Mouse (Mus musculus): ENCODE results near the gene Birc3. TPM values are rescaled to one million over a fixed set of nuclear protein-coding genes. Genes with fewer than 3 reads are reported as not detected.
A peak's percentile ranks its signal among the peaks of the same experiment; 100 is the strongest.

Birc3 gene
- polyA plus RNA-seq (2012; rRNA removed): 30.7 and 33.5 TPM in 2 replicates

DNA sequence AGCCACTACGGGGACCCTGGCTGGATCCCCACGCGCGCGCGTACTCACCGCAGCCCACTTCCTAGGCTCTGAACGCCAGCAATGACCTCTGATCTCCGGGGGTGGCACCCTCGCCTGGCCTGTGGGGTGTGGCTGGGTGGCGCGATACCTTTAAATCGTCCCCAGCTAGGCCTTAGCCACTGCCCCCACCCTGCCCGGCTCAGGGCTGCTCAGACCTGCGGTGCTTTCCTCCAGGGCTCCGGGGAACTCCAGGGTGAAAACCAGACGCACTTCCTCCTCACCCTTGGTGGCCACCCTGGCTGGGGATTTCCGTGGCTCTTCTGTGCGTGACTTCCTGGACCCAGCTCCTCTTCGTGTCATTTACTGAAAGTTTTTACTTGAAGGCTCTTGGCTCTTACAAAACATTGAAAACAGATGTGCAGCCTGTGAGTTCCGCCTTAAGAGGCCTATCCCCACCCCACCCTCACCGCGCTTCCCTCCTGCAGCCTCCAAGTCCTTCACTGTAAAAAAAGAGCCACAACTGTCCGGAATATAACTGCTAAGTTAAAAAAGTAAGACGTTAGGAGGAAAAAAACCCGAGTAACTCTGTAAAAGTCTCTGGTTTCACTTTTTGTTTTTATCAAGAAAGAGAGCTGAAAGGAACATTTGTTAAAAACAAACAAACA lies at the start of gene Birc3:
TSS of gene Birc3 (minus strand) at position 412 of the 665 bp plus-strand sequence.
- H3K4me1 ChIP-seq (replicated peaks; ENCODE audit: control insufficient read depth, insufficient read depth, low read length): peaks cover 13% of the 10 kb centered on the region
- no peaks in the 10 kb centered on the region for H3K27me3 ChIP-seq (ENCODE audit: control insufficient read depth, insufficient read depth, low read length)
- H3K36me3 ChIP-seq (ENCODE audit: control insufficient read depth, insufficient read depth, low read length): no peaks in the 10 kb centered on the region; the same call in 1 of the 2 replicates
- peak within 1 kb of the TSS; percentile 66 for H3K4me3 ChIP-seq (ENCODE audit: control insufficient read depth, insufficient read depth, low read length)
- H3K27ac ChIP-seq (ENCODE audit: control insufficient read depth, insufficient read depth, low read length): peak within 1 kb of the TSS; percentile 68
- peak; percentile 80 for DNase-seq
- peak; percentile 48; the same call in 1 of the 2 replicates for TF ChIP-seq POLR2A (IDR thresholded peaks at IDR 0.05; ENCODE audit: control insufficient read depth, extremely low read depth, insufficient read depth, low read length, poor library complexity)
- TF ChIP-seq CTCF (IDR thresholded peaks at IDR 0.05; ENCODE audit: borderline replicate concordance, control insufficient read depth, extremely low read depth, insufficient read depth, low read length, poor library complexity): no peak
- under 1% methylated on average over 26 of the region's 26 CpGs for WGBS

DNA sequence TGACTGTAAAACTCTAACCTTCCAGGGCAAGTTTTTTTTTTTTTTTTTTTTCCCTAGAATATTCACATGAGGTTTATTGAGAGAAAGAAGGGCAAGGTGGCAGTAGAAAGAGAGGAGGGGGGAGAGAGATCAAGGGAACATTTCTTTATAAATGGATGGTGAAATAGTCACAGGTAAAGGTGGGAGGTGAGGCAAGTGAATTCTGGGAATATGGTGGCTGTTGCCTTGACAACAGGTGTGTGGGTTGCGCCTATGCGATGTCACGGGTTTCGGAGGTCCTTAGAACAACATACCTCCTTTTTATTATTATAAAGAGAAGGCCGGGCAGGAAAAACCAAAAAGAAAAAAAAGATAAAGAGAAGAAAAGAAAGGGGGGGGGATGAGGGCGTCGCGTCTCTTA lies 41.9 kb upstream of the Birc3 start:
- TF ChIP-seq POLR2A (IDR thresholded peaks at IDR 0.05; ENCODE audit: control insufficient read depth, extremely low read depth, insufficient read depth, low read length, poor library complexity) (no peak), CTCF (IDR thresholded peaks at IDR 0.05; ENCODE audit: borderline replicate concordance, control insufficient read depth, extremely low read depth, insufficient read depth, low read length, poor library complexity) (no peak)
- 89% methylated on average over 8 of the region's 8 CpGs for WGBS
- Histone ChIP-seq H3K27ac (ENCODE audit: control insufficient read depth, insufficient read depth, low read length) (no peak overlapping the region), H3K27me3 (ENCODE audit: control insufficient read depth, insufficient read depth, low read length) (no peaks in the 10 kb centered on the region), H3K4me3 (ENCODE audit: control insufficient read depth, insufficient read depth, low read length) (no peak overlapping the region), H3K4me1 (replicated peaks; ENCODE audit: control insufficient read depth, insufficient read depth, low read length) (peaks cover 7% of the 10 kb centered on the region; the same call in 1 of the 2 replicates), H3K36me3 (ENCODE audit: control insufficient read depth, insufficient read depth, low read length) (no peaks in the 10 kb centered on the region)
- no peak for DNase-seq

DNA sequence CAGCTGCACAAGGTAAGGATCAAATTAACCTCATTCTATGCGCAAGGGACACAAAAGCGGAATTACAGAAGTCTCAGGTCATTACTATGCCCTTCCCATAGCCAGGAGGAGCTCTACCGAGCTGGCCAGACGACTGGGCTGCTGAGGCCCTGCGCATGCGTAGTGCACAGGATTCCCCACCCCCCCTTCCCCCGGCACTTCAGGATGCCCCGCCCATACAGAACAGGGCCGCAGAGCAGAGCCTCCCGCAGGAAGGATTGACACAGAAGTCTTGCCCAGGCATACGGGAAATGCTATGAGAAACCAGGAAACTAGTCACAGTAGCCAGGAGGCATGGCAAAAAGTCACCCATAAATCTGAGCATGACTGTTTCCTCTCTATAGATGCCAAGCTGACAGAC lies 41.5 kb upstream of the Birc3 start:
- peaks cover 7% of the 10 kb centered on the region; the same call in 1 of the 2 replicates for H3K4me1 ChIP-seq (replicated peaks; ENCODE audit: control insufficient read depth, insufficient read depth, low read length)
- no peak overlapping the region for H3K4me3 ChIP-seq (ENCODE audit: control insufficient read depth, insufficient read depth, low read length)
- no peak overlapping the region for H3K27ac ChIP-seq (ENCODE audit: control insufficient read depth, insufficient read depth, low read length)
- H3K27me3 ChIP-seq (ENCODE audit: control insufficient read depth, insufficient read depth, low read length): no peaks in the 10 kb centered on the region
- TF ChIP-seq POLR2A (IDR thresholded peaks at IDR 0.05; ENCODE audit: control insufficient read depth, extremely low read depth, insufficient read depth, low read length, poor library complexity) (no peak), CTCF (IDR thresholded peaks at IDR 0.05; ENCODE audit: borderline replicate concordance, control insufficient read depth, extremely low read depth, insufficient read depth, low read length, poor library complexity) (no peak)
- DNase-seq: peak; percentile 34
- WGBS: 16% methylated on average over 11 of the region's 11 CpGs
- no peaks in the 10 kb centered on the region for H3K36me3 ChIP-seq (ENCODE audit: control insufficient read depth, insufficient read depth, low read length)

DNA sequence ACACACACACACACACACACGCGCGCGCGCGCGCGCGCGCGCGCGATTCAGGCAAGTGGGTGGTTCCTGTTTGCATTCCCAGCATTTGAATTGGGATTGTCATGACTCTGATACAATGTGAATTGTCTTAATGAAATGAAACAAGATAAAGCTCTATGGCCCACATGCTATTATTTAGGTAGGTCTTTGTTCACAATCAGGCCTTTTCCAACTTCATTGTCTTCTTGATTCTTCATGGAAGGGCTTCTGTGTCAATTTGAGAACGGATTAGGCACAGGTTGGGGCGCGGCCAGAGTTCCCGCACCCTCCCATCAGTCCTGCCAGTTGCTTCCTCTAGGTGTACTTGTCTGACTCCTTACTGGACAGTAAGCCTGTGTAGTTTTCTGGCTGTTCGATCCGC lies 41.0 kb upstream of the Birc3 start:
- Histone ChIP-seq H3K27ac (ENCODE audit: control insufficient read depth, insufficient read depth, low read length) (no peak overlapping the region), H3K27me3 (ENCODE audit: control insufficient read depth, insufficient read depth, low read length) (no peaks in the 10 kb centered on the region), H3K4me3 (ENCODE audit: control insufficient read depth, insufficient read depth, low read length) (no peak overlapping the region), H3K4me1 (replicated peaks; ENCODE audit: control insufficient read depth, insufficient read depth, low read length) (peaks cover 7% of the 10 kb centered on the region; the same call in 1 of the 2 replicates), H3K36me3 (ENCODE audit: control insufficient read depth, insufficient read depth, low read length) (no peaks in the 10 kb centered on the region)
- no peak for DNase-seq
- WGBS: 82% methylated on average over 19 of the region's 19 CpGs
- TF ChIP-seq POLR2A (IDR thresholded peaks at IDR 0.05; ENCODE audit: control insufficient read depth, extremely low read depth, insufficient read depth, low read length, poor library complexity) (no peak), CTCF (IDR thresholded peaks at IDR 0.05; ENCODE audit: borderline replicate concordance, control insufficient read depth, extremely low read depth, insufficient read depth, low read length, poor library complexity) (no peak)

DNA sequence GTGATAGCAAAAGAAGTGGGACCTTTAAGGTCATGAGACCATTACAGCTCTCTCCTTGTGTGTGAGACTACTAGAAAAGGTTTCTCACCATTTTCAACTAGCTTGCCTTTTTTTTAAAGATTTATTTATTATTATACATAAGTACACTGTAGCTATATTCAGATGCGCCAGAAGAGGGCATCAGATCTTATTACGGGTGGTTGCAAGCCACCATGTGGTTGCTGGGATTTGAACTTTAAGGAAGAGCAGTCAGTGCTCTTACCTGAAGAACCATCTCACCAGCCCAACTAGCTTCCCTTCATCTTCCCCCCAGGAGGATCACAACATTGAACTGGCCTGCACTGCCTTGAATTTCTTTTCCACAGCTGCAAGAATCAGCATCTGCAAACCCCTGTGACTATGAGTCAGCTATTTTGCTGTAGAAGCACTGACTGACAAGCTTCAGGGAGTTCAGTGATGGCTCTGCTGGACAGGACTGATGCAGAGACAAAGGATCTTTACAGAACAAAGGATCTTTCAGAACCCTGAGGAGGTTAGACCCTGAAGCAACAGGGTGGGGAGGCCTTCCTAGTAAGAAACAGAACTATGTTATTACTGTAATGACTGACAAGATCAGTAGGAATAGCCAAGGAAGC lies 34.5 kb upstream of the Birc3 start:
- no peak for TF ChIP-seq POLR2A (IDR thresholded peaks at IDR 0.05; ENCODE audit: control insufficient read depth, extremely low read depth, insufficient read depth, low read length, poor library complexity)
- no peak for TF ChIP-seq CTCF (IDR thresholded peaks at IDR 0.05; ENCODE audit: borderline replicate concordance, control insufficient read depth, extremely low read depth, insufficient read depth, low read length, poor library complexity)
- H3K4me3 ChIP-seq (ENCODE audit: control insufficient read depth, insufficient read depth, low read length): no peak overlapping the region
- H3K4me1 ChIP-seq (replicated peaks; ENCODE audit: control insufficient read depth, insufficient read depth, low read length): no peaks in the 10 kb centered on the region
- no peaks in the 10 kb centered on the region for H3K27me3 ChIP-seq (ENCODE audit: control insufficient read depth, insufficient read depth, low read length)
- no peak for DNase-seq
- H3K36me3 ChIP-seq (ENCODE audit: control insufficient read depth, insufficient read depth, low read length): no peaks in the 10 kb centered on the region
- no peak overlapping the region for H3K27ac ChIP-seq (ENCODE audit: control insufficient read depth, insufficient read depth, low read length)
- 79% methylated on average over 2 of the region's 2 CpGs for WGBS

DNA sequence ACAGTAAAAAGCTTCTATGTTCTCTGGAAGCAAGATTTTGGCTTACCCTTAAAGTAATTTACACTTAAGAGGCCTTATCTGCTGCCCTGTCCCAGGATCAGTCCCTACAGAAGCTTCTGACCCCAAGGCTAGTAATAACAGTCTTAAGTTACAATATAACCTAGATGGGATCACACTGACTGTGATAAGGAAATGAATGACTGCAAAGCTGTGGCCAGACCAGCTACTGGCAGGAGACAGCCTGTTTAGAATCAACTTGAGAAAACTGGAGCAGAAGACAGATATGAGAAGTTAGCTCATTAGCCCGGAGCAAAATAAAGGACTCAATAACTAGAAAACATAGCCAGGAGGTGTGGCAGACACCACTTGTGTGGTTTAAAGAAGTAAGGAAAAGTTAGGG lies 33.6 kb upstream of the Birc3 start:
- TF ChIP-seq POLR2A (IDR thresholded peaks at IDR 0.05; ENCODE audit: control insufficient read depth, extremely low read depth, insufficient read depth, low read length, poor library complexity): no peak
- TF ChIP-seq CTCF (IDR thresholded peaks at IDR 0.05; ENCODE audit: borderline replicate concordance, control insufficient read depth, extremely low read depth, insufficient read depth, low read length, poor library complexity): no peak
- Histone ChIP-seq H3K27me3 (ENCODE audit: control insufficient read depth, insufficient read depth, low read length) (no peaks in the 10 kb centered on the region), H3K36me3 (ENCODE audit: control insufficient read depth, insufficient read depth, low read length) (no peaks in the 10 kb centered on the region), H3K4me1 (replicated peaks; ENCODE audit: control insufficient read depth, insufficient read depth, low read length) (no peaks in the 10 kb centered on the region), H3K4me3 (ENCODE audit: control insufficient read depth, insufficient read depth, low read length) (no peak overlapping the region), H3K27ac (ENCODE audit: control insufficient read depth, insufficient read depth, low read length) (no peak overlapping the region)
- no peak for DNase-seq
- WGBS: 93% methylated on average over 1 of the region's 1 CpGs

Data from thymus, adult 2 months (tissue).